Mouse (Mus musculus) midbrain, embryonic 13.5 days (tissue): ENCODE results near the gene Prlh. TPM values are rescaled to one million over a fixed set of nuclear protein-coding genes. Genes with fewer than 3 reads are reported as not detected.

Experiments used
- ATAC-seq: fragments of 200-750 bp; cut with Nextera tagmentation; 2 replicates; pipeline ENCODE4 v1.8.0; 2017; ENCODE audit warnings: mild to moderate bottlenecking, moderate TSS enrichment, moderate library complexity
- H3K27ac ChIP-seq: fragments of 300-500 bp; sonication (generic); 2 replicates; pipeline ENCODE4 v1.5.1; 2015; ENCODE audit warnings: inconsistent platforms, mild to moderate bottlenecking, moderate library complexity
- H3K27me3 ChIP-seq: fragments of 300-500 bp; sonication (generic); 2 replicates; pipeline ENCODE4 v1.6.1; 2015; ENCODE audit warnings: mild to moderate bottlenecking, inconsistent platforms
- H3K36me3 ChIP-seq: fragments of 300-500 bp; sonication (generic); 2 replicates; pipeline ENCODE4 v1.6.1; 2015; ENCODE audit warnings: mild to moderate bottlenecking, inconsistent platforms
- H3K4me1 ChIP-seq: fragments of 300-500 bp; sonication (generic); replicated peaks from 2 replicates; pipeline ENCODE4 v1.6.1; 2015; ENCODE audit warnings: inconsistent platforms
- H3K4me2 ChIP-seq: fragments of 300-500 bp; sonication (generic); replicated peaks from 2 replicates; pipeline ENCODE4 v1.6.1; 2015; ENCODE audit warnings: moderate library complexity, mild to moderate bottlenecking, inconsistent platforms
- H3K4me3 ChIP-seq: fragments of 300-500 bp; sonication (generic); replicated peaks from 2 replicates; pipeline ENCODE4 v1.5.1; 2015; ENCODE audit warnings: mild to moderate bottlenecking, inconsistent platforms
- H3K9ac ChIP-seq: fragments of 300-500 bp; sonication (generic); replicated peaks from 2 replicates; pipeline ENCODE4 v1.6.1; 2015; ENCODE audit warnings: mild to moderate bottlenecking, inconsistent platforms
- H3K9me3 ChIP-seq: fragments of 300-500 bp; sonication (generic); 2 replicates; pipeline ENCODE4 v1.6.1; 2016; ENCODE audit warnings: mild to moderate bottlenecking, inconsistent platforms
- WGBS: fragments of 180-500 bp; shearing (Covaris S2); methylation state at CpG from one replicate; pipeline ENCODE4 v1.1.7; 2015; 5-methylcytosine and 5-hydroxymethylcytosine counted together
- polyA plus RNA-seq: library from polyadenylated mRNA; unstranded; fragments of >200 nt; fragmentation: Nextera tagmentation; extraction: Ambion mirVana; gene quantifications from 2 replicates; pipeline ENCODE4 v1.2.1, GENCODE M21; 2015

Gene Prlh
- polyA plus RNA-seq, result not detected in 2 replicates

DNA sequence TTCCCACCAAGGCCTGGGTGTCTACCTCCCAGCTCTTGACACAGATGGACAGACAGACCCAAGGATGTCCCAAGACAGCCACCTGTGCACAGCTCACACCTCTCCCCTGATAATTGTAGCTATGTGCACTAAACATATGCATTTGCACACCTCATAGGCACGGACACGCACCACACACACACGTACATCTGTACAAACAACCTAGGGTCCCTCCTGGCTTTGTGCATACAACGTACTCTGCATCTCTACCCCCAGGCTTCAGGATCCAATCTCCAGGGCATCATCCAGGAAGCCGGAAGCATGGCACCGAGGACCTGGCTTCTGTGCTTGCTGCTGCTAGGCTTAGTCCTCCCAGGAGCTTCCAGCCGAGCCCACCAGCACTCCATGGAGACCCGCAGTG is at the start of gene Prlh:
Gene Prlh, plus strand, starts transcription at position 301 of the 400 bp plus-strand sequence.
- H3K4me3 ChIP-seq, result no peak within 1 kb of the TSS
- H3K27me3 ChIP-seq, result no peaks in the 10 kb centered on the region
- 77% methylated on average over 8 of the region's 8 CpGs for WGBS
- no peak within 1 kb of the TSS for H3K9ac ChIP-seq
- H3K4me2 ChIP-seq, result no peak within 1 kb of the TSS
- no peaks in the 10 kb centered on the region for H3K9me3 ChIP-seq
- no peak within 1 kb of the TSS for H3K27ac ChIP-seq
- no peaks in the 10 kb centered on the region for H3K4me1 ChIP-seq
- H3K36me3 ChIP-seq, result no peaks in the 10 kb centered on the region
- ATAC-seq, result no peak

- no peaks in the 10 kb centered on the region for H3K9me3 ChIP-seq
- WGBS, result 53% methylated on average over 3 of the region's 3 CpGs
Observed at GRCm38 (mm10) chr1:90903211-90903945, 49.5 kb upstream of the Prlh start.

GRCm38 (mm10) chr1:90903971-90904458 is 48.9 kb upstream of the Prlh start:
- Histone ChIP-seq H3K4me1 (no peaks in the 10 kb centered on the region), H3K27me3 (no peaks in the 10 kb centered on the region), H3K27ac (no peak overlapping the region), H3K36me3 (no peaks in the 10 kb centered on the region), H3K4me3 (no peak overlapping the region), H3K9me3 (no peaks in the 10 kb centered on the region), H3K9ac (no peak overlapping the region), H3K4me2 (no peak overlapping the region)
- WGBS, result 78% methylated on average over 8 of the region's 8 CpGs
- ATAC-seq, result no peak

More at GRCm38 (mm10) chr1:90903211-90903945, 49.5 kb upstream of the Prlh start:
- no peak for ATAC-seq
- no peak overlapping the region for H3K9ac ChIP-seq
- no peaks in the 10 kb centered on the region for H3K36me3 ChIP-seq
- H3K4me2 ChIP-seq, result no peak overlapping the region
- no peak overlapping the region for H3K4me3 ChIP-seq
- no peaks in the 10 kb centered on the region for H3K4me1 ChIP-seq
- no peak overlapping the region for H3K27ac ChIP-seq
- no peaks in the 10 kb centered on the region for H3K27me3 ChIP-seq

DNA sequence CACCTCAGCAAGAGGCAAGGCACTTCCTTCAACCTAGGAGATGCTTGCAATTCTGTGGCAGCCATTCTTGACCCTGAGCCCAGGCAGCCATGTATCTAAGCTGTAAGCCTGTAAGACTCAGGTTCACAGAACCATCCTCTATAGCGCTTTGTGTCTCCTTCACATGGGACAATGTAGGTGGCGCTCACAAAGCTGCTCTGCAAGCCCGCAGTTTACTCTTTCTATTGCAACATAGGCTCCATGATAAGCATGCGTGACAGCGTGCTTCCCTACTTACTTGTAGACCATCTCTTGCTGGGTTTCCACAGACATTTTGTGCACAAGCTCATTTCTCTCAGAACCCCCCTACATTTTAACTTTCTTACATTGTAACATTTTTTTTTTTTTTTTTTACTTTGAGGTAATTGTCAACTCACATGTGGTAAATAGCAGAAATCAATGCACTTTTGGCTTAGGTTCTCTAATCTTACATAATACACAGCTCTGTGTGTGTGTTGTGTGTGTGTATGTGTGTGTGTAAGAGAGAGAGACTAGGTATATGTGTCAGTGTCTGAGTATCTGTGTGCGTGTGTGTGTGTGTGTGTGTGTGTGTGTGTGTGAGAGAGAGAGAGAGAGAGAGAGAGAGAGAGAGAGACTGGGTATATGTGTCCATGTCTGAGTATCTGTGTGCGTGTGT is 48.0 kb upstream of the Prlh start:
- no peaks in the 10 kb centered on the region for H3K27me3 ChIP-seq
- WGBS, result 83% methylated on average over 7 of the region's 7 CpGs
- H3K9me3 ChIP-seq, result no peaks in the 10 kb centered on the region
- H3K9ac ChIP-seq, result no peak overlapping the region
- no peak overlapping the region for H3K4me2 ChIP-seq
- H3K27ac ChIP-seq, result no peak overlapping the region
- no peaks in the 10 kb centered on the region for H3K36me3 ChIP-seq
- ATAC-seq, result no peak
- H3K4me1 ChIP-seq, result no peaks in the 10 kb centered on the region
- no peak overlapping the region for H3K4me3 ChIP-seq

- 11% methylated on average over 2 of the region's 2 CpGs for WGBS
- Histone ChIP-seq H3K4me2 (no peak overlapping the region), H3K4me1 (no peaks in the 10 kb centered on the region), H3K27me3 (no peaks in the 10 kb centered on the region), H3K27ac (no peak overlapping the region), H3K9ac (no peak overlapping the region), H3K9me3 (no peaks in the 10 kb centered on the region), H3K36me3 (no peaks in the 10 kb centered on the region), H3K4me3 (no peak overlapping the region)
- ATAC-seq, result no peak
Observed at GRCm38 (mm10) chr1:90906357-90906756, 46.6 kb upstream of the Prlh start.

GRCm38 (mm10) chr1:90909161-90909560 is 43.7 kb upstream of the Prlh start:
- no peak overlapping the region for H3K27ac ChIP-seq
- no peak overlapping the region for H3K4me3 ChIP-seq
- no peak overlapping the region for H3K9ac ChIP-seq
- no peaks in the 10 kb centered on the region for H3K36me3 ChIP-seq
- H3K4me1 ChIP-seq, result no peaks in the 10 kb centered on the region
- H3K9me3 ChIP-seq, result no peaks in the 10 kb centered on the region
- 0 out of 2 replicates have a peak, but pooled peaks cover 2% of the 10 kb centered on the region for H3K27me3 ChIP-seq
- H3K4me2 ChIP-seq, result no peak overlapping the region
- ATAC-seq, result no peak

GRCm38 (mm10) chr1:90909631-90910152 is 43.2 kb upstream of the Prlh start:
- H3K36me3 ChIP-seq, result no peaks in the 10 kb centered on the region
- H3K4me2 ChIP-seq, result no peak overlapping the region
- 31% methylated on average over 17 of the region's 17 CpGs for WGBS

DNA sequence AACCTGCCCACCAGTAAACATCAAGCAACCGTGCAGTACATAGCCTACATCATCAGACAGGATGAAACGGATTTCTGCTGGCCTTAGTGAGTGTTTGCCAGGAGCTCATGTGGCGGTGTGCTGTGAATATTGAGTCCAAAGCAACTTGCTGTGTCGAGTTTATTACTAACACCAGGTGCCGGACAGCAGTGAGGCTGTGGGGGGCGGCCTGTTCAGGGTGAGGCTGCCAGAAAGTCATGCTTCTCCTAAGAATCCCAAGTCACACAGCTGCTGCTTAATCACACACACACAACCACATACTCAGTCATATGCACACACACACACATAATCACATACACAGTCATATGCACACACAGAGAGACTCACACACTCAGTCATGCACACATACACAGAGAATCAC is 39.7 kb upstream of the Prlh start:
- no peak for ATAC-seq
- no peak overlapping the region for H3K4me2 ChIP-seq
- no peaks in the 10 kb centered on the region for H3K36me3 ChIP-seq
- H3K4me1 ChIP-seq, result peaks cover 8% of the 10 kb centered on the region
- H3K4me3 ChIP-seq, result no peak overlapping the region
- H3K27me3 ChIP-seq, result peaks cover 19% of the 10 kb centered on the region; the same call in 1 of the 2 replicates
- no peak overlapping the region for H3K27ac ChIP-seq
- no peaks in the 10 kb centered on the region for H3K9me3 ChIP-seq
- no peak overlapping the region for H3K9ac ChIP-seq
- WGBS, result 73% methylated on average over 6 of the region's 6 CpGs

More at GRCm38 (mm10) chr1:90909631-90910152, 43.2 kb upstream of the Prlh start:
- Histone ChIP-seq H3K9ac (no peak overlapping the region; the same call in 1 of the 2 replicates), H3K27ac (no peak overlapping the region), H3K4me1 (peaks cover 2% of the 10 kb centered on the region), H3K4me3 (no peak overlapping the region), H3K9me3 (no peaks in the 10 kb centered on the region), H3K27me3 (0 out of 2 replicates have a peak, but pooled peaks cover 6% of the 10 kb centered on the region)
- no peak for ATAC-seq

DNA sequence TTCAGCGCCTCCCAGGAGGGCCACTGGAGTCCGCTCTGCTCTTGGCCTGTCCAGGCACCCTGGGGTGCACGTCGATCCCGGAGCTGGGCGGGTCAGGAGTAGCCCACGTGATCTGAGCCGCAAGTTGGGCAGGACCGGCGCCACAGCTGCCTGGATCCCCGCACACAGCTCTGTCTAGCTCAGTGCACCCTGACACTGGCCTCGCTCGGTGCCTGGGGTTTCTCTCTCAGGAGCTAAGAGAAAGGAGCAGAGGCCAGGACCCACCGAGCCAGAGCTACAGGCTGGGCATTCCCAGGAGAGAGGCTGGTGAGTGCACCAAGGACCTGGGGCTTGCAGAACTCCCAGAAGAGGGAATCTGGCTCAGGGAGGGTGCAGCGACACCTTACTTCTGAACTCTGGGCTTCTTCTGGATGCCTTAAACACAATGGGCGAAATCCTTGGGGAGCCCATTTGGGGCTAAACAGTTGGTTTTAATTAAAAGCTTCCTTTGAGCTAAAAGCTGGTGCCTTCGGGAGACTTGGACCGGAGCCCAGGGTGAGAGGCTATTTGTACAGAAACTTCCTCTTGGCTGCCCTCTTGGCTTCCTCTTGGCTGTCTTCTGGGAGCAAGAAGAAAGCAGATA is 37.8 kb upstream of the Prlh start, which contains the start of gene Mlph:
Gene Mlph, plus strand, starts transcription at position 138 of the 622 bp plus-strand sequence.
- no peak within 1 kb of the TSS for H3K9ac ChIP-seq
- ATAC-seq, result no peak; the same call in 1 of the 2 replicates
- 0 out of 2 replicates have a peak, but pooled peaks cover 7% of the 10 kb centered on the region for H3K9me3 ChIP-seq
- peaks cover 19% of the 10 kb centered on the region; the same call in 1 of the 2 replicates for H3K27me3 ChIP-seq
- H3K27ac ChIP-seq, result no peak within 1 kb of the TSS
- peak within 1 kb of the TSS; percentile 42 for H3K4me2 ChIP-seq
- no peaks in the 10 kb centered on the region for H3K36me3 ChIP-seq
- H3K4me3 ChIP-seq, result no peak within 1 kb of the TSS
- WGBS, result 11% methylated on average over 18 of the region's 18 CpGs
- H3K4me1 ChIP-seq, result peaks cover 8% of the 10 kb centered on the region

GRCm38 (mm10) chr1:90917509-90917908 is 35.4 kb upstream of the Prlh start:
- H3K9me3 ChIP-seq, result 0 out of 2 replicates have a peak, but pooled peaks cover 7% of the 10 kb centered on the region
- peaks cover 8% of the 10 kb centered on the region for H3K4me1 ChIP-seq
- 45% methylated on average over 6 of the region's 6 CpGs for WGBS
- H3K36me3 ChIP-seq, result no peaks in the 10 kb centered on the region
- no peak overlapping the region for H3K4me3 ChIP-seq
- H3K9ac ChIP-seq, result no peak overlapping the region
- H3K27ac ChIP-seq, result no peak overlapping the region
- H3K27me3 ChIP-seq, result peaks cover 19% of the 10 kb centered on the region; the same call in 1 of the 2 replicates
- H3K4me2 ChIP-seq, result no peak overlapping the region
- no peak for ATAC-seq

- H3K36me3 ChIP-seq, result no peaks in the 10 kb centered on the region
- no peaks in the 10 kb centered on the region for H3K27me3 ChIP-seq
- H3K27ac ChIP-seq, result no peak overlapping the region
- 0 out of 2 replicates have a peak, but pooled peaks cover 7% of the 10 kb centered on the region for H3K9me3 ChIP-seq
- 93% methylated on average over 9 of the region's 9 CpGs for WGBS
- ATAC-seq, result no peak
- no peaks in the 10 kb centered on the region for H3K4me1 ChIP-seq
- no peak overlapping the region for H3K4me3 ChIP-seq
- H3K4me2 ChIP-seq, result no peak overlapping the region
- no peak overlapping the region for H3K9ac ChIP-seq
Observed at GRCm38 (mm10) chr1:90921687-90922086, 31.2 kb upstream of the Prlh start.
